Mouse (Mus musculus) right cerebral cortex, postnatal 36 days (tissue): ENCODE data around the gene Clic3.
A peak's percentile ranks its signal among the peaks of the same experiment; 100 is the strongest.

Source experiments
- DNase-seq, 2 experiments: peaks; one replicate each; pipeline ENCODE4 v3.0.0; 2022; ENCODE audit warnings: low spot score in 2 of 2, mixed read lengths in 1 of 2

Clic3 gene

GRCm38 (mm10) chr2:25480541-25480940 lies 23.9 kb downstream of the Clic3 start:
- no peak for DNase-seq

DNA sequence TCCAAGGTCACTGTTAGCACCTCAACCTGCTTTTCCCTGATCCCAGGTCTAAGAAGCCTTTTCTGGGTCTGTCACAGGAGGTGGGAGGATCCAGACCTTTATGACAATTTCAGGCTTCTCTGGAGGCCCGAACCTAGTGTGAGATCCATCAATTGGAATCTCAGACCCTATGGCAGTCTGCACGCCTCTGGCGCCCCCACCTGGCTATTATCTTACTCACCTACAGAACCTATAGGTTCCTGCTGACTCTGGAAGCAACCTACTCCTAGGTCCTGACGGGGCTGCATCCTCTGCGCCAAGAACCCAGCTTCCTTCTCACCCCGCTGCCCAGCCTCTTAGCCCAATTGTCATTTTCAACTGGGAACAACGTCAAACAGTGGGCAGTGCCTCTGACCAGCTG lies 26.3 kb downstream of the Clic3 start:
- DNase-seq, result no peak

GRCm38 (mm10) chr2:25484901-25485647 lies 28.4 kb downstream of the Clic3 start:
- DNase-seq, result no peak

DNA sequence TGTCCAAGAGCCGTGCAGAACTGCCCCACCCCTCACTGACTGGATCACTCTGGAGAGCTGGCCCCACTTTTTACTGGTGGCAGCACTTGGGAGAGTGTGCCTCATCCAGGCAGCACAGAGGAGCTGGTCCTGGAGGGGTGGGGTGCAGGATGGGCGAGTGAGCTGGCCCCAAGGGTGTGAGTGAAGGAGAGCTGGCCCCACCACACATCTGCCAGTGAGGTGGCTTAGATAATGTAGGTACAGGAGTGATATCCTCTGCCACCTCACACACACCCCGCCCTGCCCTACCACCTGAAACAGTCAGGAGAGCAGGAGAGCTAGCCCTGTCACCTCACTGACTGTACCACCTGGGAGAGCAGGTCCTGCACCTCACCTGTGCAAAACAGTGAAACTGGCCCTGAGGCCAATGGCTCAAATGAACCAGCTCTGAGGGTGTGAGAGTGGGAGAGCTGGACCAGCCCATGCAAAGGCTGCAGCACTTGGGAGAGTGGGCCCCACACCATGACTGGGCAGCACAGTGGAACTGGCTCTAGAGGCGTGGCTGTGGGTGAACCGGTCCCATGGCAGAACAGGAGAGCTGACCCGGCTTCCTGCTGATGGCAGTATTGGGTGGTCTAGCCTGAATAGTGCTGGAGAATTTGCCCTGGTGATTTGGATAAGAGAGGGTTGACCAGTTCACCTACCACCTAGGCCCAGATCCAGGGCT lies 31.5 kb downstream of the Clic3 start:
- DNase-seq, result no peak

- DNase-seq, result no peak
These were observed 32.0 kb downstream of the Clic3 start for GRCm38 (mm10) chr2:25488671-25489068.

GRCm38 (mm10) chr2:25492988-25493387 lies 36.4 kb downstream of the Clic3 start:
- DNase-seq, result no peak

DNA sequence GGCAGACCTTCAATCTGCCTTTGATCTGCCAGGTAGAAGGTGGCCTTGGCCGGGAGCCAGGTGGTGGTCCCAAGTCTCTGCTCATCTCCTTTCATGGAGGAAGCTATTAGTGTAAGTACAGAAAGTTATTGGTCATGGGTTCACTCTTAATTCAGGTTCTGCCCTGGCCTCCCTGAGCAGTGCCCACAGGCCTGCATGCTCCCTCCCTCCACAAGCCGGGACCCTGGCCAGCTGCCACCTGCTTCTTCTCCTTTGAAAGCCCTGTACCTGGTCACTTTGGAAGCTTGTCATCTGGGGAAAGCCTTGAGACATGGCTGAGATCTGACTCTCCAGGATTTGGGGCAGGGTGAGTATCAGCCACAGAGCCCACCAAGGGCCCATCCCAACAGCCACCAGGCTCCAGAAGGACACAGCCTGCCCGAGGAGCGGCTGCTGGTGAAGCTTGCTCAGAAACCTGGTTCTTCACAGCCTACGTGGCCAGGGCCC lies 36.9 kb downstream of the Clic3 start, which contains the start of gene Lcn12:
Gene Lcn12 (minus strand): TSS at position 436 of the 486 bp plus-strand sequence.
- DNase-seq, result no peak

GRCm38 (mm10) chr2:25496462-25496861 lies 39.8 kb downstream of the Clic3 start:
- DNase-seq, result no peak

DNA sequence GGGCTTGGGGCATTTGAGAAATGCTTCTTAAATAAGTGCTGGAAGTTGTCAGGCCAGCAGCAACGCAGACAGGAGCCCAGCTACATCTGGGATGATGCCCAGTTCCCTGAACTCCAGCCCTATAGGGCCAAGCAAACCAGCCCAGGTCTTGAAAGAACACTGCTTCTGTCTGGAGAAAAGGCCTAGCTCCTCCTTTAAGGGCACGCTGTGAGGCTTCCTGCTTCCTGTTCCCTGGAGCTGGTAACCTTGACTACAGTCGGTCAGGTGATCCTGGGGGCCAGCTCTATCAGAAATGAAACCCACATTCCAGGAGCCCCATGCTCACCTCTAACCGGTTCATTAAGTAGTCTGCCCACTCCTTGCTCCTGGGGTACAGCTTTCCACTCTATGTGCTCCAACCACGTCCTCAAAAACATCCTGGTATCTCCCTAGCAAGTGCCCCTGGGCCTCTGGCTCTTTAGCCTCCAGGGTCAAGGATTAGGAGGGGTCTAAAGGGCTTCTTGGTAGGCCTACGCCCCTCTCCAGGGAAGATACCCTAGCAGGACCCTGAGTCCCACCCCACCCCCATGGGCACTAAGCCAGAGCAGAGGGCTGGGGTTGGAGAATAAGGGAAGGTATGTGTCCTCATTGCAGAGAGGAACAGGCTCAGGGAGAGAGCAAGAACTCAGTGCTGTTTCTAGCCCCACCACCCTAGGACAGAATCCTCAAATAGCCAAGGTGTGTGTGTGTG lies 41.4 kb downstream of the Clic3 start:
- DNase-seq, result no peak

DNA sequence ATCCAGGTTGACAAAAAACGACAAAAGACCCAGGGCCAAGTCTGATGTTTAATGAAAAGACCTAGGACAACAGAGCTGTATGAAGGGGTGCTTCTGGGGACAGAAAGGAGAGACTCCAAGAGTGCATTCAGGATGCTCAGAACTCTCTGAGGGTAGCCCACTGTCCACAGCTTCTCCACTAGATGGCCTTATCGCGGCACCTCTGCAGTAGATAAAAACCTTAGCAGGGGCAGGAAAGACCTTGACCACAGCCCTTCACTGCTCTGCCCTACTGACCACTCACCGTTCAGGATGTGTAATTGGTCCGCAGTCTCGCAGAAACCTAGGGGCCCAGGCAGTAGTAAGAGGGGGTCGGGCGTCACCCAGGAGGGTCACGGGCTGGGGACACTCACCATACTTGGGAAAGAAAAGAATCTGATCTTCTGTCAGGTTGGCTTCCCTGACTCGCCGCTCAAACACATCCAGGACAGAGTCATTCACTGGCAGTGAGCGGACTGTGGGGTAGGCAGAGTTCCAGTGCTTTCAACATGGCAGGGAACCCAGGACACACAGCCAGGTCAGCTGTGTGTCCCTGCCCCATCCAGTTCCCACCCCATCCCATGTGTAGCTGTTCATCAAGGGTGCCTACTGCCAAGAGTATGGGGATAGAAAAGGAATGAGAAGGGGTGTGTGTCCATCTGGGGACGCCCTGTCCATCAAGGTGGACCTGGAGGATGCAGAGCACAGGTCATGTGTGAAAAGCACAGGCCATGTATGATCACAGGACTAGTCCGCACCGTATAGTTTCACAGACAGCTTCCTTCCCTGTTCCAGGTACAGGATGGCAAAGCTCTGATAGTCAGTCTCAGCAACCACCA lies 42.2 kb downstream of the Clic3 start:
- no peak for DNase-seq

- DNase-seq, result no peak
These were observed 43.5 kb downstream of the Clic3 start for GRCm38 (mm10) chr2:25500071-25500575.

DNA sequence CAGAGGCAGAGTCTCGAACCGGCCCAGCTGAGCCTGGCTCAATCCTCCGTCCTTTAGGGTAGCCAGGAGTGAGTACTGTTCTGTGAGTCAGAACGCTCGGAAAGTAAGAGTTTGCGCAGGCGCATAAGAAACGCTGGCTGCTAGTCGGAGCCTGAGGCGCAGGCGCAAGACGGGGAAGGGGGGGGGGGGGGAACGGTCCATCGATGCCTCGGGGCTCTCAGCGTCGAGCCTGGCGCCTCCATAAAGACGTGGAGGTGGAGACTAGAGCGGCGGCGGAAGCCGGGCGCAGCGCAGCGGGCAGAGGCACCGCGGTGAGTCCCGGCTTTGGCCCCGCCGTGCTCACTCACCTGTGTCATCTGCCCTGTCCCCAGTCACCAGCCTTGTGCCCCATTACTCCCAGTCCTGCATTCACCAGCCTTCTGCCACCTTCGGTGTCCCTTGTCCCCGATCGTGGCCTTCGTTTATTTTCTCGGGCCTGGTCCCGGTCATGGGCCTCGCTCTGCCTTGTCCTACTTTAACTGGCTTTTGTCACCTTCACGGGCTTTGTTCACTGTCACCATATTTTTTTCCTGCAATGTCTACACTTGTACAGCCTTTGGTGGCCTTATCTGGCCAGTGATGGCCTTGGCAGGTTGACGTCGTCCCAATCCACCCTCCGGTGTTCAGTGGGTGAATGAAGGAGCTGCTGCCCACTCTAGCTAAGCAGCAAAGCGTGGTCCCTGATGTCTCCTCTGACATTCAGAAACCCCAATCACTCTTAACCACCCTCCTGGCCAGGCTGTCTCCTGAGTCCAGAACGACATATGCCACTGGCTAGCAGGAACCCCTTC lies 44.2 kb downstream of the Clic3 start, which contains the start of gene Fbxw5:
Gene Fbxw5 (plus strand): TSS at position 175 of the 830 bp plus-strand sequence.
- peak; percentile 77 to 85 for DNase-seq

DNA sequence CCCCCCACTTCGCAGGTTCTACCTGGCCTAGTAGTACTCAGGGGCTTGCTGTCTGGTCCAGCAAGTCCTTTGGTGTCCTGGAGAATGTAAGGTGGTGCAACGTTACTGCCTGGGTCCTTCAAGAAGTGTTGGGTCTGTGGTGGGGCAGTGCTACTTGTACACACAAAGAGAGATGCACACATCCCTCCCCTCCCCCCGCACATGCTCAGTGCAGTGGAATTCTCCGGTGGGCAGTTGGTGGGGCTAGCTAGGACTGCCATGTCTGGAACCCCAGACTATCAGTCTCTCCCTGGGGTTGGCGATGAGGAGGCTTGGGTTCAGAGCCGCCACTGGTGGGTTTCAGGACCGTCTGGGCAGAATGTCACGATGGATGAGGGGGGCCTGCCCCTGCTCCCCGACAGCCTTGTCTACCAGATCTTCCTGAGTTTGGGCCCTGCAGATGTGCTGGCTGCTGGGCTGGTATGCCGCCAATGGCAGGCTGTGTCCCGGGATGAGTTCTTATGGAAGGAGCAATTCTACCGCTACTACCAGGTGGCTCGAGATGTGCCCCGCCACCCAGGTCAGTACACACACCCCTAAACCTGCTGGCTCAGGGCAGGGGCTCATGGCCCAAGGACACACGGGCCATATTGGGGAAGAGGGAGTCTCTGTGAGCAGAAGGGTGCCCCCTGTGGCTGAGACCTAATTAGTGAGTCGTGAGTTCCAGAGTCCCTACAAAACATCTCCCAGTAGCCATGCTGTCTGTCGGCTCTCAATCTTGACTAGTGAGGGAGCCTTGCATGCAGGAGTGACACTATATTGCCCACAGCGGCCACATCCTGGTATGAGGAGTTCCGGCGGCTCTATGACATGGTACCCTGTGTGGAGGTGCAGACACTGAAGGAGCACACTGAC lies 45.2 kb downstream of the Clic3 start, which contains the start of gene C8g:
Gene C8g (minus strand): TSS at position 127 of the 894 bp plus-strand sequence.
- DNase-seq, result no peak

DNA sequence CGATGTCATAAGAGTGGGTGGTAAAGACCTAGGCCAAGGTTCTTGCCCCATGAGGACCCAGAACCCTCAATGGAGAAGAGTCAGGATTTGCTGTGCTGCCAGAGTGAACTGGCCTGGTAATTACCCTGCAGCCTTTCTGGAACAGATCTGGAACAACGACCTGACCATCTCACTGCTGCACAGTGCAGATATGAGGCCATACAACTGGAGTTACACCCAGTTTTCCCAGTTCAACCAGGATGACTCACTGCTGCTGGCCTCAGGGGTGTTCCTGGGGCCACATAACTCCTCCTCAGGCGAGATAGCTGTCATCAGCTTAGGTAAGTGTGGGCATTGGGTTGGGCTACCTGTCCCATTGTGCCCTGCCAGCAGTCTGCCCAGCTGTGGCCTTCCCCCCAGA lies 46.1 kb downstream of the Clic3 start:
- no peak for DNase-seq

DNA sequence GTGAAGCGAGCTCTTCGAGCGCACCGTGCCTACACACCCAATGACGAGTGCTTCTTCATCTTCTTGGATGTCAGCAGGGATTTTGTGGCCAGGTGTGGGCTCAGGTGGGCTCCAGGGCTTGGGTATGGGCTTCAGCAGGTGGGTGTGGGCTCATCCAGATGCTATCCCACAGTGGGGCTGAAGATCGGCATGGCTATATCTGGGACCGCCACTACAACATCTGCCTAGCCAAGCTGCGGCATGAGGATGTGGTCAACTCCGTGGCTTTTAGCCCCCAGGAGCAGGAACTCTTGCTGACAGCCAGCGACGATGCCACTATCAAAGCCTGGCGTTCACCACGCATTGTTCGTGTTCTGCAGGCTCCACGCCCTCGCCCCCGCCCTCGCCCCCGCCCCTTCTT lies 47.9 kb downstream of the Clic3 start:
- no peak for DNase-seq

DNA sequence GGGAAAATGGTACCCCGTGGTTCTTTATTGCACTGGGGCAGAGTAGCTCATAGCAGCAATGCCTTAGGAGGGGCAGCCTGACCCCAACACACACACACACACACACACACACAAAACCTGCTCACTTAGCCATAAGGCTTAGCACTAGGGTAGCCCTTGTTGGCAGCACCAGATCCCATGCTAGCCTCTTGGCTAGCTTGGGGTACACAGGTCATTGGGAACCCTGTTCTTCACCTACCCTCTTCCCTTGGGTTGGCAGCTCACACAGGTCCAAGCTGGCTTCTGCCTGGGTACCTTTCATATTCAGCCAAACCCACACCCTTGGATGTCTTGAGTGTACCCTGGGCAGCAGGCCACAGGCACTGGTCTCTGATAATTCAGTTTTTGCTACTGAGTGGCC lies 48.4 kb downstream of the Clic3 start:
- DNase-seq, result no peak

DNA sequence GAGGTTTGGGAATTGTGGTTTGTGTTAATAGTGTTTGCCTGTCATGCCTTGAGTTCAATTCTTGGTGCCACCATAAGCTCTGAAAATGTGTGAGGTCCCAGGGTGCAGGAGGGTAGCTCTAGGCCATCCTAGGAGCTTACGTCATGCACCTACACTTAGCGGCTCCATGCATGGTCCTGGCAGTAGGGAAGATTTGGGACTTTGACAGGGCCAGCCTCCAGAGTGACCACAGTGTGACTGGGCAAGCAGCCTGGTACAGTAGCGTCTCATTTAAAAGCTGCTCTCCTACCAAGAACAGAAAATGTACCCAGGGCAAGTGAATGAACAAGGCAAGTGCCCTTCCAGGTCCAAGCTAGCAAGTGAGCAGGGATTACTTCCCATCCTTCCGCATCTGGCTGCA lies 49.2 kb downstream of the Clic3 start:
- no peak for DNase-seq

- no peak for DNase-seq
These were observed 50.3 kb downstream of the Clic3 start for GRCm38 (mm10) chr2:25506964-25507363.
